Mouse (Mus musculus): ENCODE data around the gene 1700028K03Rik. TPM values are rescaled to one million over a fixed set of nuclear protein-coding genes. Genes with fewer than 3 reads are reported as not detected.
A peak's percentile ranks its signal among the peaks of the same experiment; 100 is the strongest.

1700028K03Rik gene
- total and polyA plus RNA-seq, 3 experiments: not detected

DNA sequence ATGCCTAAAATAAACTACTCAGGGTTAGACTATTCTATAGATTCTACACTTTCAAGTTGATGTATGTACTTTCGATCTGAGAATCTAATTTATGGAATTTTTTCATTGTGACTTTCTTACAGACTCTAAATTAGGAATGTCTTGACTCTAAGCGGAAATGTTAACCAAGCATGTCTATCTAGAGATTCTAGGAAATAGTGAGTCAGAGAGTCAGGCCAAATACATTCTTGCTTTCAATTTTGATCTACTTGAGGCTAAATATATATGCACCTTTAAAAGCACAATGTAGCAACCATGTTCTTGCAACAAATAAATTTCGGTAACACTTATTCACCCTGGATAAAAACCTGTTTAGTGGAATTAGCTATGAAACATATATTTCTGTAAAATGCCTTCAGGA is 5.7 kb upstream of the 1700028K03Rik start:
- Histone ChIP-seq H3K79me2 (ENCODE audit: control insufficient read depth, insufficient read depth, low read length, poor library complexity) (no peaks in the 10 kb centered on the region), H3K9me3 (replicated peaks; ENCODE audit: insufficient read depth, low read length) (no peaks in the 10 kb centered on the region), H3K36me3 (ENCODE audit: control insufficient read depth in 1 of 2, insufficient read depth in 2 of 2, low read length in 2 of 2) (peaks cover 0 to 2% of the 10 kb centered on the region in 2 experiments; a peak in 1 of 4 replicates), H3K4me3 (ENCODE audit: control insufficient read depth in 1 of 2, insufficient read depth in 1 of 2, low read depth in 2 of 2, low read length in 2 of 2) (no peak overlapping the region), H3K9ac (ENCODE audit: control insufficient read depth, low read depth, low read length, poor library complexity, severe bottlenecking) (no peak overlapping the region), H3K27me3 (ENCODE audit: control insufficient read depth in 1 of 2, insufficient read depth in 2 of 2, low read length in 2 of 2) (no peaks in the 10 kb centered on the region; a peak in 2 of 4 replicates), H3K4me1 (ENCODE audit: control insufficient read depth in 1 of 2, insufficient read depth in 2 of 2, low read length in 2 of 2) (no peaks in the 10 kb centered on the region; a peak in 1 of 4 replicates), H3K27ac (ENCODE audit: control insufficient read depth, low read depth, low read length) (no peak overlapping the region)
- no peak for TF ChIP-seq UBTF (IDR thresholded peaks at IDR 0.05; ENCODE audit: borderline replicate concordance, insufficient read depth, low read depth, low read length)
- no peak for TF ChIP-seq TBP (IDR thresholded peaks at IDR 0.05; ENCODE audit: low read depth, low read length)
- TF ChIP-seq POLR2A (IDR thresholded peaks at IDR 0.05; ENCODE audit: control insufficient read depth in 1 of 2, insufficient read depth in 1 of 2, low read depth in 1 of 2, low read length in 2 of 2, poor library complexity in 1 of 2): no peak
- no peak for TF ChIP-seq ETS1 (IDR thresholded peaks at IDR 0.05; ENCODE audit: low read depth, low read length)
- TF ChIP-seq CTCF (IDR thresholded peaks at IDR 0.05 in 2 of 3, conservative IDR thresholded peaks at IDR 0.05 in 1 of 3; ENCODE audit: control insufficient read depth in 1 of 3, insufficient read depth in 1 of 3, low read depth in 2 of 3, low read length in 3 of 3, poor library complexity in 1 of 3, severe bottlenecking in 1 of 3): no peak
- TF ChIP-seq EP300 (IDR thresholded peaks at IDR 0.05; ENCODE audit: low read depth in 1 of 2, low read length in 2 of 2): no peak
- no peak for TF ChIP-seq USF2 (IDR thresholded peaks at IDR 0.05; ENCODE audit: borderline replicate concordance in 1 of 2, insufficient read depth in 1 of 2, low read depth in 1 of 2, low read length in 2 of 2)
- no peak for TF ChIP-seq KAT2A (conservative IDR thresholded peaks at IDR 0.05; ENCODE audit: low read depth, low read length)
- TF ChIP-seq MAZ (IDR thresholded peaks at IDR 0.05; ENCODE audit: low read depth, low read length): no peak
- TF ChIP-seq RAD21 (IDR thresholded peaks at IDR 0.05; ENCODE audit: low read depth, low read length): no peak
- TF ChIP-seq TCF12 (IDR thresholded peaks at IDR 0.05; ENCODE audit: low read depth, low read length): no peak
- TF ChIP-seq SMC3 (IDR thresholded peaks at IDR 0.05; ENCODE audit: low read depth, low read length): no peak
- no peak for TF ChIP-seq ZC3H11A (IDR thresholded peaks at IDR 0.05; ENCODE audit: low read depth, low read length)
- TF ChIP-seq HCFC1 (IDR thresholded peaks at IDR 0.05; ENCODE audit: low read depth, low read length): no peak
- no peak for DNase-seq (ENCODE audit: low read depth, low spot score)

DNA sequence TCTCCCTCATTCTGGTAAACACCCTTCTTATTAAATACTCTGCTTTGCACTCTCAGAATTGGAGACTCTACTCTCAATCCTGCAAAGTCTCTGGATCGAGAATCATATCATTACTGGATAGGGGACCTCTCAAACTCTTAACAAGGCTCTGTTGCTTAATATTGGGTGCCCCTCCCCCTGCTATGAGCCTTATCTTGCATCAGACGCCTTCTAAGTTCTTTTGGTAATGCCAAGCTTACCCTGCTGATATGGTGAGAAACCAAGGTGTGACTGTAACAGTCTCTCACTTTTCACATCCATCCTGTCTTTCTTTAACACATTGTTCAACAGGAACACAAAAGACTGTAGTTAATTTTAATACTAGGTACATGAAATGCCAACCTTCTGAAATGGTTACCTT is 919 bp upstream of the 1700028K03Rik start:
- peak; percentile 17 for DNase-seq (ENCODE audit: low read depth, low spot score)
- no peak for TF ChIP-seq ELF1 (IDR thresholded peaks at IDR 0.05; ENCODE audit: low read depth, low read length)
- no peak for TF ChIP-seq KAT2A (conservative IDR thresholded peaks at IDR 0.05; ENCODE audit: low read depth, low read length)
- no peak for TF ChIP-seq ZNF384 (IDR thresholded peaks at IDR 0.05; ENCODE audit: low read depth, low read length)
- TF ChIP-seq ZMIZ1 (IDR thresholded peaks at IDR 0.05; ENCODE audit: low read depth, low read length): no peak
- TF ChIP-seq POLR2AphosphoS2 (IDR thresholded peaks at IDR 0.05; ENCODE audit: low read length): no peak
- TF ChIP-seq GATA1 (IDR thresholded peaks at IDR 0.05; ENCODE audit: low read depth, low read length): peak; percentile 34

More for the DNA sequence above, 919 bp upstream of the 1700028K03Rik start:
- Histone ChIP-seq H3K36me3 (ENCODE audit: control insufficient read depth in 1 of 2, insufficient read depth in 2 of 2, low read length in 2 of 2) (peaks cover 0 to 2% of the 10 kb centered on the region in 2 experiments; a peak in 1 of 4 replicates), H3K4me3 (ENCODE audit: control insufficient read depth in 1 of 2, insufficient read depth in 1 of 2, low read depth in 2 of 2, low read length in 2 of 2) (no peak overlapping the region), H3K4me1 (ENCODE audit: control insufficient read depth in 1 of 2, insufficient read depth in 2 of 2, low read length in 2 of 2) (no peaks in the 10 kb centered on the region; a peak in 1 of 4 replicates), H3K27me3 (ENCODE audit: control insufficient read depth in 1 of 2, insufficient read depth in 2 of 2, low read length in 2 of 2) (no peaks in the 10 kb centered on the region), H3K27ac (ENCODE audit: control insufficient read depth, low read depth, low read length) (no peak overlapping the region), H3K79me2 (ENCODE audit: control insufficient read depth, insufficient read depth, low read length, poor library complexity) (no peaks in the 10 kb centered on the region), H3K9ac (ENCODE audit: control insufficient read depth, low read depth, low read length, poor library complexity, severe bottlenecking) (no peak overlapping the region), H3K9me3 (replicated peaks; ENCODE audit: insufficient read depth, low read length) (no peaks in the 10 kb centered on the region)

Data from MEL (cell line).